Mouse (Mus musculus): Measurements from ENCODE around the gene Atp6v0e. TPM values are rescaled to one million over a fixed set of nuclear protein-coding genes. Genes with fewer than 3 reads are reported as not detected.

The Atp6v0e gene
- total and polyA plus RNA-seq, 3 experiments = 190 to 422 (median 226) TPM

DNA sequence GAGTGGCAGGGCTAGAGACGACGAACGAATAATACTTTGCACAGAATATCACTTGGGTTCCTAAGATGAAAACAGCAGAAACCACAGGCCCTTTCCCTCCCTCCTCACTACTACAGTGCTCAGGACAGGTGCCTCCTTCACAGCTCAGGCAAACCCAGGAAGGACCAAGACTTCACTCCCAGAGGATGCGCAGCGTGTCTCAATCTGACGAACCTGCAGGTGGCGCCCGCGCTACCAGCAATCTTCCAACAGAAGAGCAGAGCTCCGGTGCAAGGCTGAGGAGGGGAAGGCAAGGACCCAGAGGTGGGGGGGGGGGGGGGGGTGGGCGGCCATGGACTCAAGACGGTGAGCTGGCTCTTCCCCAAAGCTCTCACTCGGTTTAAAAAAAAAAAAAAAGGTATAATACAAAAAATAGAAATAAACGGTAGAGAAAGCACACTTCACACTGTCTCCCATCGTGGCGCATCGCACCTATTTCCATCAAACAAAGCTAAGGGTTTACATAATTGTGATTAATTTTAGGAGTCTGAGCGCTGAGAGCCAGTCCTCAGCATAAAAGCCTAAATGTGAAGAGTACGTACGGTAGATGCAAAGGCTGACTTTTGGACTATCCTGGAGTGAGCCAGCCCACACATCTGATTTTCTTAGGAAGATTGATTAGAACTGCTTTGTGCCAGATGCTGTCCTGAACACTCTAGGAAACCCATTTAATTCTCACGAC is 2.7 kb upstream of the Atp6v0e start (continued):
- 0 out of 2 replicates have a peak, but pooled peaks have one; percentile 5 for TF ChIP-seq MYC (IDR thresholded peaks at IDR 0.05; ENCODE audit: low read depth, low read length)
- TF ChIP-seq KAT2A (IDR thresholded peaks at IDR 0.05; ENCODE audit: insufficient replicate concordance, low read length) = no peak
- TF ChIP-seq TCF12 (IDR thresholded peaks at IDR 0.05; ENCODE audit: low read depth, low read length) = no peak
- peak; percentile 28 to 78 for TF ChIP-seq CTCF (conservative IDR thresholded peaks at IDR 0.05 in 1 of 2, IDR thresholded peaks at IDR 0.05 in 1 of 2; ENCODE audit: low read depth in 2 of 2, low read length in 2 of 2)
- TF ChIP-seq NELFE (IDR thresholded peaks at IDR 0.05; ENCODE audit: low read depth, low read length) = no peak
- TF ChIP-seq TBP (conservative IDR thresholded peaks at IDR 0.05; ENCODE audit: low read depth, low read length) = no peak
- 0 out of 2 replicates have a peak, but pooled peaks have one; percentile 26 for TF ChIP-seq MXI1 (IDR thresholded peaks at IDR 0.05; ENCODE audit: low read depth, low read length)
- no peak for TF ChIP-seq MEF2A (IDR thresholded peaks at IDR 0.05; ENCODE audit: borderline replicate concordance, low read depth, low read length)
- no peak for TF ChIP-seq EP300 (IDR thresholded peaks at IDR 0.05; ENCODE audit: low read length)
- peak; percentile 47; the same call in 1 of the 2 replicates for TF ChIP-seq NRF1 (IDR thresholded peaks at IDR 0.05; ENCODE audit: low read depth, low read length)
- TF ChIP-seq RAD21 (IDR thresholded peaks at IDR 0.05; ENCODE audit: low read depth, low read length) = peak; percentile 65
- no peak for TF ChIP-seq CHD2 (IDR thresholded peaks at IDR 0.05; ENCODE audit: low read length)
- TF ChIP-seq JUND (conservative IDR thresholded peaks at IDR 0.05; ENCODE audit: low read depth, low read length) = no peak

GRCm38 (mm10) chr17:26662204-26662603 is 827 bp upstream of the Atp6v0e start:
- no peaks in the 10 kb centered on the region for H3K79me2 ChIP-seq (replicated peaks; ENCODE audit: control insufficient read depth, extremely low read depth, insufficient read depth, poor library complexity, severe bottlenecking)
- H3K9me3 ChIP-seq (replicated peaks; ENCODE audit: low read length) = no peaks in the 10 kb centered on the region
- dilution Hi-C loops (cut with MboI; ENCODE audit: extremely low pct_ligation_motif_present, extremely low pct_unique_long_range_greater_than_20kb, low sequenced_read_pairs) (no loop called here), in situ Hi-C loops (cut with MboI; ENCODE audit: low pct_ligation_motif_present, low pct_unique_long_range_greater_than_20kb, low sequenced_read_pairs) (no loop called here)
- TF ChIP-seq RAD21 (IDR thresholded peaks at IDR 0.05; ENCODE audit: low read depth, low read length) = no peak
- no peak overlapping the region for H3K27ac ChIP-seq (ENCODE audit: insufficient read depth, low read depth)
- no peaks in the 10 kb centered on the region for H3K27me3 ChIP-seq (replicated peaks)
- no peak overlapping the region for H3K4me3 ChIP-seq (replicated peaks in 1 of 3; ENCODE audit: low read depth in 2 of 3, low read length in 2 of 3, poor library complexity in 1 of 3)
- peaks cover 4 to 25% of the 10 kb centered on the region in 2 experiments for H3K4me1 ChIP-seq (ENCODE audit: control insufficient read depth in 1 of 2, insufficient read depth in 2 of 2)
- peaks cover 0 to 25% of the 10 kb centered on the region in 2 experiments for H3K36me3 ChIP-seq (replicated peaks in 1 of 2; ENCODE audit: control insufficient read depth in 1 of 2, insufficient read depth in 1 of 2, low read length in 1 of 2)
- H3K4me2 ChIP-seq (ENCODE audit: insufficient read depth, low read depth, poor library complexity, severe bottlenecking) = 0 out of 2 replicates have a peak overlapping the region, but pooled peaks have one; percentile 84
- DNase-seq (ENCODE audit: extremely low read depth) = no peak
- H3K9ac ChIP-seq (ENCODE audit: insufficient read depth, low read depth) = no peak overlapping the region

DNA sequence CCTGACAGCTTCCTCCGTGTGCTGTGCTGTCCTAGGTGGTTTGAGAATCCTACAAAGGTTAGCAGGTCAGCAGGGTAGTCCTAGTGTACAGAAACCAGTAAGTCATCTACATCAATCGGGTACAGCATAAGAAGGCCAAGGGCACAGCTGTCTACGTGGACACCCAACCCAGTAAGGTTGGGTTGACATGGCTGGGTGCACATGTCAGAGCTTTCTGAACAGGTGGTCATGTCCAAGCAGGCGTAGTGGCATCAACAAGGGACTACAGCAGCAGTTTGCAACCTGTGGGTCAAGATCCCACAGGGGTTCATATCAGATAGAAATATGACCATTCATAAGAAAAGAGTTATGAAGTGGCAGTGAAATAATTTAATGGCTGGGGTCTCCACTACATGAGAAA is 2.6 kb downstream of the Atp6v0e start:
- Histone ChIP-seq H3K27me3 (replicated peaks) (no peaks in the 10 kb centered on the region), H3K79me2 (replicated peaks; ENCODE audit: control insufficient read depth, extremely low read depth, insufficient read depth, poor library complexity, severe bottlenecking) (no peaks in the 10 kb centered on the region), H3K4me3 (replicated peaks in 1 of 3; ENCODE audit: low read depth in 2 of 3, low read length in 2 of 3, poor library complexity in 1 of 3) (no peak overlapping the region), H3K4me2 (ENCODE audit: insufficient read depth, low read depth, poor library complexity, severe bottlenecking) (no peak overlapping the region), H3K27ac (ENCODE audit: insufficient read depth, low read depth) (no peak overlapping the region), H3K9me3 (replicated peaks; ENCODE audit: low read length) (peaks cover 3% of the 10 kb centered on the region), H3K9ac (ENCODE audit: insufficient read depth, low read depth) (no peak overlapping the region), H3K4me1 (ENCODE audit: control insufficient read depth in 1 of 2, insufficient read depth in 2 of 2) (peaks cover 4 to 22% of the 10 kb centered on the region in 2 experiments), H3K36me3 (replicated peaks in 1 of 2; ENCODE audit: control insufficient read depth in 1 of 2, insufficient read depth in 1 of 2, low read length in 1 of 2) (peaks cover 0 to 15% of the 10 kb centered on the region in 2 experiments)
- DNase-seq (ENCODE audit: extremely low read depth) = no peak
- dilution Hi-C loops (cut with MboI; ENCODE audit: extremely low pct_ligation_motif_present, extremely low pct_unique_long_range_greater_than_20kb, low sequenced_read_pairs) = no loop called here
- no peak for TF ChIP-seq HCFC1 (IDR thresholded peaks at IDR 0.05; ENCODE audit: low read depth, low read length)
- no peak for TF ChIP-seq E2F4 (IDR thresholded peaks at IDR 0.05; ENCODE audit: insufficient replicate concordance, low read depth, low read length)
- no peak for TF ChIP-seq SMC3 (IDR thresholded peaks at IDR 0.05; ENCODE audit: low read depth, low read length)
- no peak for TF ChIP-seq KAT2A (IDR thresholded peaks at IDR 0.05; ENCODE audit: insufficient replicate concordance, low read length)
- TF ChIP-seq MXI1 (IDR thresholded peaks at IDR 0.05; ENCODE audit: low read depth, low read length) = no peak
- no peak for TF ChIP-seq USF2 (conservative IDR thresholded peaks at IDR 0.05; ENCODE audit: low read depth, low read length)
- in situ Hi-C loops (cut with MboI; ENCODE audit: low pct_ligation_motif_present, low pct_unique_long_range_greater_than_20kb, low sequenced_read_pairs) = no loop called here
